Mouse (Mus musculus) forebrain, embryonic 15.5 days (tissue): ENCODE data around the gene Minos1. TPM values are rescaled to one million over a fixed set of nuclear protein-coding genes. Genes with fewer than 3 reads are reported as not detected.

Experiments used
- ATAC-seq: fragments of 200-750 bp; cut with Nextera tagmentation; replicated peaks from 2 replicates; pipeline ENCODE4 v1.8.0; 2017; ENCODE audit warnings: mild to moderate bottlenecking, moderate TSS enrichment, moderate library complexity
- H3K27ac ChIP-seq: fragments of 300-500 bp; sonication (generic); replicated peaks from 2 replicates; pipeline ENCODE4 v1.5.1; 2015; ENCODE audit warnings: mild to moderate bottlenecking, inconsistent platforms
- H3K27me3 ChIP-seq: fragments of 300-500 bp; sonication (generic); 2 replicates; pipeline ENCODE4 v1.6.1; 2015; ENCODE audit warnings: inconsistent platforms
- H3K36me3 ChIP-seq: fragments of 300-500 bp; sonication (generic); 2 replicates; pipeline ENCODE4 v1.6.1; 2015; ENCODE audit warnings: mild to moderate bottlenecking, inconsistent platforms
- H3K4me1 ChIP-seq: fragments of 300-500 bp; sonication (generic); 2 replicates; pipeline ENCODE4 v1.6.1; 2015; ENCODE audit warnings: inconsistent platforms
- H3K4me2 ChIP-seq: fragments of 300-500 bp; sonication (generic); replicated peaks from 2 replicates; pipeline ENCODE4 v1.6.1; 2015; ENCODE audit warnings: mild to moderate bottlenecking, inconsistent platforms
- H3K4me3 ChIP-seq: fragments of 300-500 bp; sonication (generic); 2 replicates; pipeline ENCODE4 v1.5.1; 2015; ENCODE audit warnings: mild to moderate bottlenecking, inconsistent platforms
- H3K9ac ChIP-seq: fragments of 300-500 bp; sonication (generic); replicated peaks from 2 replicates; pipeline ENCODE4 v1.6.1; 2015; ENCODE audit warnings: mild to moderate bottlenecking, inconsistent platforms
- H3K9me3 ChIP-seq: fragments of 300-500 bp; sonication (generic); 2 replicates; pipeline ENCODE4 v1.6.1; 2016; ENCODE audit warnings: inconsistent platforms
- WGBS: fragments of 180-500 bp; shearing (Covaris S2); methylation state at CpG from one replicate; pipeline ENCODE4 v1.1.7; 2015; ENCODE audit warnings: mixed read lengths; 5-methylcytosine and 5-hydroxymethylcytosine counted together
- polyA plus RNA-seq: library from polyadenylated mRNA; unstranded; fragments of >200 nt; fragmentation: Nextera tagmentation; extraction: Ambion mirVana; gene quantifications from 2 replicates; pipeline ENCODE4 v1.2.1, GENCODE M21; 2015

The Minos1 gene
- polyA plus RNA-seq, 1 experiment from 2014 or later: 390 TPM

DNA sequence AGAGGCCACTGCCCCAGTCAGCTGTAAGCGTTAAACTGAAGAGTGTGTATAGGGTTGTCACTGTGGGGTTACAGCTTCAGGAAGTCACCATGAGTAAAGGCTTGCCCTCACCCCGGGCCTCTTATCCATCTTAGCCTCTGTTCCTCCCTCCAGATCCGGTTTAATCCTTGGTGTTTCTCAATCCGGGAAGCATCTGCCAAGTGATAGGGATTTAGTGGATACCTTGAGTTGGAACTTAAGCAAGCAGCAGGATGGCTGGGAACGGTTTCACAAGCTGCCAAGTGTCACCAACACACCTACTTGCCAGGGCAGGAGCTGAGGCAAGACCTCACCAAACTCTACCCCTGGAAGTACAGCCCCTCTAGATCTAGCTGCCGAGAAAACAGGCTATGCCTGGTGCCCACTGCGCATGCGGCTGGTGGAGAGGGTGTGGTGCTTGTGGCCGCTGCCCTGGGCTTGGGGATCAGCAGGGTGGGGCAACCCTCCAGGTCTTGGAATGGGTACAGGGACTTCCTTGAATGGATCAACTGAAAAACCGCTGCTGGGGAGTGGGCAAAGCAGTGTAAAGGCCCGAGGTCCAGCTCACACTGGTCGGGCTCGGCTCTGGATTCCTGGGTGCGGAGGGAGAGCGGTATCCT, 40.5 kb downstream of the Minos1 start:
- no peak for ATAC-seq
- 71% methylated on average over 15 of the region's 15 CpGs for WGBS
- Histone ChIP-seq H3K27me3 (peaks cover 44% of the 10 kb centered on the region), H3K4me2 (no peak overlapping the region), H3K9me3 (no peaks in the 10 kb centered on the region), H3K27ac (no peak overlapping the region), H3K4me3 (no peak overlapping the region), H3K9ac (no peak overlapping the region), H3K4me1 (peaks cover 20% of the 10 kb centered on the region), H3K36me3 (no peaks in the 10 kb centered on the region)

DNA sequence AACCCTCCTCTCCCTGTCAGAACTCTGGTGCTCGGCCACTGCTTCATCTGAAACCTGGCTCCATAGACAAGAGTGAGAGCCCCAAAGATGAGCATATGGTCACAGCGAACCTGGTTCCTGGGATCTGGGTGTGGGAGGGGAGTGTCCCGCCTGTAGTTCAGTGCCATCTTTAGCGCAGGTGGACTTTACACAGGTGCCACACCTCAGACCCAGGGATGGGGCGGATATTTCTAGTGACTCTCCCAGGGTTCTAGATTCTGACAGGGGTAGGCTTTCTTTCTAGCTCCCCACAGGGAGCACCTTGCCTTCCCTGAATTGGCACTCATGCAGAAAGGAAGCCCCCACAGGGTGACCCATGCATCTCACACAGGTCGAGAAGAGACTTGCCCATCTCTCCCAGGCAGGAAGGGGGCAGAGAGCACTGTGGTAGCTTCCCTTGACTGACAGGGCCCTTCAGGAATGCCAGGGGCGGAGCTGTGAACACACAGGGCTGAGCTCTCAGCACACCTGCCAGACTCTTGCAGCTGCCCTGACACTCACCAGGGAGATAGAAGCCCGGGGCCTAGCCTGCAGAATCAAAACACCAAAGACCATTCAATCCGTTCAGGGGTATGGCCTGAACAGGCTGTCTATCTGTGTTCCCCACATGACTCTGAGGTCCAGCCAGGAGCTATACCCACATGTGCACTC, 41.8 kb downstream of the Minos1 start:
- no peaks in the 10 kb centered on the region for H3K9me3 ChIP-seq
- H3K4me2 ChIP-seq: no peak overlapping the region
- no peak for ATAC-seq
- H3K36me3 ChIP-seq: no peaks in the 10 kb centered on the region
- H3K4me1 ChIP-seq: peaks cover 20% of the 10 kb centered on the region
- no peak overlapping the region for H3K4me3 ChIP-seq
- WGBS: 68% methylated on average over 9 of the region's 9 CpGs
- no peak overlapping the region for H3K27ac ChIP-seq
- H3K27me3 ChIP-seq: peaks cover 41% of the 10 kb centered on the region
- no peak overlapping the region for H3K9ac ChIP-seq

DNA sequence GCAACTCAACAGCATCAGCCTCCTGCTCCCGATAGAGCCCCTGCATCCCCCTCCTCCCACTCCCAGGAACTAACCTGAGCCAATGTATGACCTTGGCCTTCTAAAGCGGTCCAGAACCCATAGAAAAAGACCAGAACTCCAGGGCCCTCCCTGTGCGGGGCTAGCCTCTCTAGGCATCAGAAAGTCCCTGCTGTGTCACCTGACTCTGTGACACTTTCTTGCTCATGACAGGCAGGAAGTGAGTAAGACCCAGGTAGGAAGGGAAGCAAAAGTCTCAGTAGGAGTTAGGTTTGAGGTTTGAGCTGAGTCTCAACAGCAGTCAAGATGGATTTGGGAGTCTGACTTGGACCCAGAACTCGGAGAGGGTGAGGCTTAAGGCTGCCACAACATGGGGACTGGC, 43.9 kb downstream of the Minos1 start:
- H3K4me3 ChIP-seq: no peak overlapping the region
- peaks cover 24% of the 10 kb centered on the region for H3K4me1 ChIP-seq
- 67% methylated on average over 4 of the region's 4 CpGs for WGBS
- H3K36me3 ChIP-seq: no peaks in the 10 kb centered on the region
- no peak overlapping the region for H3K9ac ChIP-seq
- no peak overlapping the region for H3K27ac ChIP-seq
- no peak overlapping the region for H3K4me2 ChIP-seq
- ATAC-seq: no peak
- no peaks in the 10 kb centered on the region for H3K9me3 ChIP-seq
- peaks cover 20% of the 10 kb centered on the region; the same call in 1 of the 2 replicates for H3K27me3 ChIP-seq

DNA sequence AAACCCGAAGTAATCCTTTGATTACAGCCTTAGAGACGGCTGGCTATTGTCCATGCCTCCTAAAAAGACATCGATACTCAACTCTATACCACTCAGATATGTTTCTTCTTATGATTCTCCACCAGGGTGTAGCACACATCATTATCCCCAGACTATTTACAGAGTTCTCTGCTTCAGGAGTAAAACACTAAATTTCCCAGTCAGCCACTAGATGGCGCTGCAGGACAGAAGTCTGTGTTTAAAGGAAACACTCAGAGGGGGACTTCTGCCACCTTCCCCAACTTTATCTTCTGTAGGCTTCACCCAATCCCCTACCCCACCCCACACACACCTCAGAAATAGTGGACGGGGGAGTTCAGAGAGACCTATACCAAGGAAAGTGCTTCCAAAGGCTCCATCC, 44.9 kb downstream of the Minos1 start:
- Histone ChIP-seq H3K9me3 (no peaks in the 10 kb centered on the region), H3K27me3 (peaks cover 11% of the 10 kb centered on the region; the same call in 1 of the 2 replicates), H3K4me2 (no peak overlapping the region), H3K4me1 (peaks cover 26% of the 10 kb centered on the region), H3K4me3 (no peak overlapping the region), H3K36me3 (no peaks in the 10 kb centered on the region), H3K27ac (no peak overlapping the region), H3K9ac (no peak overlapping the region)
- peak; percentile 36; the same call in 1 of the 2 replicates for ATAC-seq
- WGBS: 20% methylated on average over 5 of the region's 5 CpGs

DNA sequence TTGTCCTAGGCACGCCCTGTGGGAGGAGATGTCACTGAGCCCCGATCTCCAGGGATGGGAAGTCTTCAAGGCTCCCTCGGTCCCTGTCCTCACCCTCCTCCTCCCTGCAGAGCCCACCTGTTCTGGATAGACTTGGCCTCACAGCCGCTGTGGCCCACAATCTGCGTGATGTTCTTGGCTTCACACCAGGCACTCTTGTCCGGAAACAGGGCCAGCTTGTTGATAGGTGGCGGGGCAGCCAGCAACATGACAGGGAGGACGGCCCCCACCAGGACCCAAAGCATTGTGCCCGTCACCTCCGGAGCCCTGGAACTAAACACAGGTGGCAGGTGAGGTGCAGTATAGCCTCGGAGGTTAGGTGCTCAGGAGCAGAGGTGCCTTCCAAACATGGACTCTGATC, 45.6 kb downstream of the Minos1 start:
- H3K27me3 ChIP-seq: peaks cover 4% of the 10 kb centered on the region; the same call in 1 of the 2 replicates
- no peak overlapping the region for H3K9ac ChIP-seq
- H3K4me3 ChIP-seq: no peak overlapping the region
- no peaks in the 10 kb centered on the region for H3K36me3 ChIP-seq
- 73% methylated on average over 11 of the region's 11 CpGs for WGBS
- H3K4me2 ChIP-seq: no peak overlapping the region
- ATAC-seq: no peak
- no peak overlapping the region for H3K27ac ChIP-seq
- no peaks in the 10 kb centered on the region for H3K9me3 ChIP-seq
- H3K4me1 ChIP-seq: peaks cover 27% of the 10 kb centered on the region

DNA sequence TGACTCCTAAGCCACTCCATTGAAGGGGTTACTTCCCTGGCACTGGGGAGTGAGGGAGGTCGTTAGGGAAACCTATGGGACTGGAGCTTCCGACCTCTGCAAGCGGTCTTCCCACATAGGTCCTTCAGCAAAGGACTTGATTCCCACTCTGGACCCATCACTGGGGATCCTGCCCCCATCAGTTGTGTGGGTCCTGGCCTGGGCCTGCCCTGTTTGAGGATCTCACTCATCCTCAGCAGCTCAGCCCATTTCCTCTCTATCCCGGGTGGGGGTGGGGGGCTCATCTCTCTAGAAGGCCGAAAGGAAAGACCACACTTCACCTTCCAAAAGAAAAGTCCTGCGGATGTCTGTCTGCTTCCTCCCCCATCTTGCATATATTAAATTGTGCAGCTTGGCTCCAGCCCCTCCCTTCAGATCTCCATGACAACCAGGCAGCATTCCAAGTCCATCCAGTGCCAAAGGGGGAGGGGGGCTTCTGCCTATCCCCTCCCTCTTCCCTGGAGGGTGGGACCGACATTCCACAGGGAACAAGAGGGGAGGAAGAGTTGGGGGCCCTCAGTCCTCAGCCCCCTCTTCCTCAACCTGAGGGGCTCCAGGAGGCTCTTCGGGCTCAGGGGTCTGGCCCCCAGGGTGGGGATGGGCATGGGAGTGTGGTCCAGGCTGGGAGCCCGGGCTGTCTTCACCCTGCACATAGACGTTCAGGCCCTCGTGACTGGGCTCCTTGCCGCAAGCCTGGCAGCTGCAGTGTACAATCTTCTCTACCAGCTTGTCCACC, 47.9 kb downstream of the Minos1 start:
- ATAC-seq: peak; percentile 74
- H3K27me3 ChIP-seq: no peaks in the 10 kb centered on the region
- peaks cover 27% of the 10 kb centered on the region for H3K4me1 ChIP-seq
- H3K4me3 ChIP-seq: peak overlapping the region; percentile 30
- H3K27ac ChIP-seq: peak overlapping the region; percentile 61
- H3K9me3 ChIP-seq: no peaks in the 10 kb centered on the region
- peak overlapping the region; percentile 46 for H3K4me2 ChIP-seq
- H3K36me3 ChIP-seq: no peaks in the 10 kb centered on the region
- WGBS: 12% methylated on average over 11 of the region's 12 CpGs
- H3K9ac ChIP-seq: peak overlapping the region; percentile 37

DNA sequence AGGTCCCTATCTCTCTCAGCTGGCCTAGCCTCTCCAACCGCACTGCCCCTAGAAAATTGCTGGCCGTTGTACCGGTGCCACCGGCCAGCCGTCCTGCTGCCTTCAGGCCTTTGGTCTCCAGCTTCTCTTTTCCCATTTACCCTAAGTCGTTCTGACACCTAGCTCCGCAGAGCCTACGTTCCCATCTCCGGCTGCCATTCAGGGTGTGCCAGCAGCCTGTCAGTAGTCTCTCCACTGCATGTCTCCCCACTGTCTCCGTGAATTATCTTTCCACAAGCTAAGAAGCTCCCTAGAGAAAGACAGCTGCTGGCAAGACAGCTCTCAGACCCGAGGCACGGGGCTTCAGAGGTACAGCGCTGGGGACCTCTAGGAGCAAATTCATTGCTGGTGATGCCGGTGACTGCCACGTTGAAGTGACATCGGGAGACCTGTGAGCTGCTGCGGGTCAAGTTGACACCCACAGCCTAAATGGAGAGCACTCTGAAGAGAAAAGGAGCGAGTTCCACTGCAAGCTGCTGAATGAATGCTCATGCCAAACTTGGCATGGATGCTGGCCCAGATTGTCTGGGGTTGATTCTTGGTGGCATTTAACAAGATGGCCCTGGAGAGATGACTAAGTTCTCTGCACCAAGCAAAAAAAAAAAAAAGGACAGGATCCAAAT, 49.5 kb downstream of the Minos1 start:
- no peak for ATAC-seq
- no peak overlapping the region for H3K9ac ChIP-seq

DNA sequence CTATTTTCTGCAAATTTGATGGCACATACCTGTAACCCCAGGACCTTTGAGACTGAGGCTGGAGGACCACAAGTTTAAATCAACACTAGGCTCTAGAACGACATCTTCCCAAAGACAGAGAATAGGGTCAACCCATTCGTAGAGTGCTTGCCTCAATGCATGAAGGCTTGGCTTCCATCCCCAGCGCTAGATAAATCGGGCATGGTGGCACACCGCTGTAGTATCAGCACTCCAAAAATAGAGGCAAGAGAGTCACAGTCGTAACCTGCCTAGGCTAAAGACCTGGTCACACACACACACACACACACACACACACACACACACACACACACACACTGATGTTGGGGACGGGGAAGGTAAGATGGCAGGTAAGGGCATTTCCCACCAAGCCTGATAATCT, 50.7 kb downstream of the Minos1 start:
- H3K4me3 ChIP-seq: no peak overlapping the region
- ATAC-seq: no peak
- H3K4me1 ChIP-seq: peaks cover 30% of the 10 kb centered on the region
- 92% methylated on average over 7 of the region's 7 CpGs for WGBS
- H3K27ac ChIP-seq: no peak overlapping the region
- no peak overlapping the region for H3K4me2 ChIP-seq
- H3K27me3 ChIP-seq: peaks cover 17% of the 10 kb centered on the region
- no peak overlapping the region for H3K9ac ChIP-seq
- H3K9me3 ChIP-seq: no peaks in the 10 kb centered on the region
- no peaks in the 10 kb centered on the region for H3K36me3 ChIP-seq

More for the DNA sequence above, 49.5 kb downstream of the Minos1 start:
- 61% methylated on average over 18 of the region's 18 CpGs for WGBS
- H3K4me1 ChIP-seq: peaks cover 27% of the 10 kb centered on the region
- no peaks in the 10 kb centered on the region for H3K9me3 ChIP-seq
- peak overlapping the region; percentile 74 for H3K27ac ChIP-seq
- no peak overlapping the region for H3K4me2 ChIP-seq
- H3K27me3 ChIP-seq: peaks cover 5% of the 10 kb centered on the region
- H3K36me3 ChIP-seq: no peaks in the 10 kb centered on the region
- no peak overlapping the region for H3K4me3 ChIP-seq

DNA sequence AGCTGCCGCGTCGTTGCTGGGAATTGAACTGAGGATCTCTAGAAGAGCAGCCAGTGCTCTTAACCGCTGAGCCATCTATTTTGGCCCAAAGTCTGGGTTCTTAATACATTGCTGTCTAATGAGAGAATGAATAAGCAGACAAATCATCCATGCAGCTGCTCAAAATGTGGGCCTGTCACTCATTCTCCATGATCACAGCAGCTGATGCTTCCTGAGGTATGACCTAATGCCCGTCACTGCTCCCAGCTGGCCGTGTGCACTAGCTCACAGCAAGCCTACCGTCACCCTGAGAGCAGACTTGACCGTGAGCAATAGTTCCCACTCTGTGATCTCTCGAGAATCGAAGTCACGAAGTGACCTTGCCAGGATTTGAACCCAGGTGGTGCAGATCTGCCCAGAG, 51.5 kb downstream of the Minos1 start:
- Histone ChIP-seq H3K9ac (no peak overlapping the region), H3K36me3 (no peaks in the 10 kb centered on the region), H3K27me3 (peaks cover 25% of the 10 kb centered on the region), H3K27ac (no peak overlapping the region), H3K9me3 (no peaks in the 10 kb centered on the region), H3K4me1 (peaks cover 39% of the 10 kb centered on the region), H3K4me2 (no peak overlapping the region), H3K4me3 (no peak overlapping the region)
- 75% methylated on average over 11 of the region's 11 CpGs for WGBS
- ATAC-seq: no peak

DNA sequence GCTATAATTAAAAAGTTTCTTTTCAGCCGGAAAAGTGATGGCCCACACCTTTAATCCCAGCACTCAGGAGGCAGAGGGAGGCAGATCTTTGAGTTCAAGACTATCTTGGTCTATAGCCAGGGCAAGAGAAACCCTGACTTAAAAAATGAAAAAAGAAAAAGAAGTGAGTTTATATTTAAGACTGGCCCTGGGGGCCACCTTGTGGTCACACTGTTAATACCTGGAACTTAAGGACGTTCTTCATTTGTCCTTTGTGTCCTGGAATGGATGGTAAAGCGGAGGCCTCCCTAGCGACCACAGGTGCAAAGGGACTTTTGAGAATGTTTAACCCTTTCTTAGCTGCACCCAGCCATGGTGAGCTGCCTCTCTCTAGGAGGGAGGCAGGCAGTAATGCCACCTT, 52.2 kb downstream of the Minos1 start:
- peaks cover 44% of the 10 kb centered on the region for H3K4me1 ChIP-seq
- no peaks in the 10 kb centered on the region for H3K36me3 ChIP-seq

DNA sequence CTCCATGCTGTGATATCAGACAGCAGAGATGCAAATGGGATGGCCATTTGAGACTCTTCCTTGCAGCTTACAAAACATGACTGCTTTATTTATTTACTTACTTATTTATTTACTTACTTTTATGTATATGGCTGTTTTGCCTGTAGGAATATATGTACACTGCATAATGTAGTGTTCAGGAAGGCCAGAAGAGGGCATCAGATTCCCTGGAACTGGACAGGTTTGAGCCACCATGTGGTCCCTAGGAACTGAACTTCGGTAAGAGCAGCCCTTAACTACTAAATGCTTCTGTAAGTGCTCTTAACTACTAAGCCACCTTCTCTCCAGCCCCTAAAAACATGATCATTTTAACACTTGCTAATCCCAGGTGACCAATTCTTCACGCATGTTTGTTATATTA, 52.6 kb downstream of the Minos1 start:
- ATAC-seq: no peak
- Histone ChIP-seq H3K9me3 (no peaks in the 10 kb centered on the region), H3K27me3 (peaks cover 36% of the 10 kb centered on the region), H3K4me2 (no peak overlapping the region), H3K4me3 (no peak overlapping the region), H3K4me1 (peaks cover 41% of the 10 kb centered on the region), H3K9ac (no peak overlapping the region), H3K36me3 (no peaks in the 10 kb centered on the region), H3K27ac (no peak overlapping the region)
- WGBS: 40% methylated on average over 2 of the region's 2 CpGs

More for the DNA sequence above, 52.2 kb downstream of the Minos1 start:
- WGBS: 14% methylated on average over 4 of the region's 4 CpGs
- no peak for ATAC-seq
- no peak overlapping the region for H3K4me3 ChIP-seq
- H3K27ac ChIP-seq: no peak overlapping the region
- no peak overlapping the region for H3K9ac ChIP-seq
- no peaks in the 10 kb centered on the region for H3K9me3 ChIP-seq
- no peak overlapping the region for H3K4me2 ChIP-seq
- H3K27me3 ChIP-seq: peaks cover 32% of the 10 kb centered on the region

DNA sequence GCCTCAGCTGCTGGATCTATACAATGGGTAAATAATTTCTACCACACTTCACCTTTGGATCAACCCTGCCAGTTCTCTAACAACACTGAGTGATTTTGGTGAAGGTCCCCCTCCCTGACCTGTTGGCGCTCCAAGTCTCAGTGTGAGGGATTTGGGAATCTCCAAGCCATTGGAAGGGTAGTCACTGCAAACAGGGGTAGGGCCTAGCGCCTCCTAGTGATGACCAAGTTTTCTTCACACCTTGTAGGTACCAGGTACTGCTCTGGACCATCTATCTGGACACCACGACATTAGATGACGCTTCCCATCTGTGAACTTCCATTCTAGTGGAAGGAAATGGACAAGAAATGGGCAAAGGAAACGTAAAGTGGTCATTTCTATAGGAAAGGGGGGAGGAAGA, 55.0 kb downstream of the Minos1 start:
- Histone ChIP-seq H3K27me3 (peaks cover 41% of the 10 kb centered on the region), H3K4me2 (peak overlapping the region; percentile 76), H3K9me3 (no peaks in the 10 kb centered on the region), H3K27ac (no peak overlapping the region), H3K4me1 (peaks cover 18% of the 10 kb centered on the region), H3K36me3 (no peaks in the 10 kb centered on the region), H3K4me3 (peak overlapping the region; percentile 58), H3K9ac (no peak overlapping the region)
- WGBS: 10% methylated on average over 5 of the region's 5 CpGs
- ATAC-seq: no peak
